Mouse (Mus musculus): ENCODE measurements around the gene Lmtk3. TPM values are rescaled to one million over a fixed set of nuclear protein-coding genes. Genes with fewer than 3 reads are reported as not detected.

Gene Lmtk3
- polyA plus RNA-seq, 1 experiment from 2014 or later, result 1.1 TPM

DNA sequence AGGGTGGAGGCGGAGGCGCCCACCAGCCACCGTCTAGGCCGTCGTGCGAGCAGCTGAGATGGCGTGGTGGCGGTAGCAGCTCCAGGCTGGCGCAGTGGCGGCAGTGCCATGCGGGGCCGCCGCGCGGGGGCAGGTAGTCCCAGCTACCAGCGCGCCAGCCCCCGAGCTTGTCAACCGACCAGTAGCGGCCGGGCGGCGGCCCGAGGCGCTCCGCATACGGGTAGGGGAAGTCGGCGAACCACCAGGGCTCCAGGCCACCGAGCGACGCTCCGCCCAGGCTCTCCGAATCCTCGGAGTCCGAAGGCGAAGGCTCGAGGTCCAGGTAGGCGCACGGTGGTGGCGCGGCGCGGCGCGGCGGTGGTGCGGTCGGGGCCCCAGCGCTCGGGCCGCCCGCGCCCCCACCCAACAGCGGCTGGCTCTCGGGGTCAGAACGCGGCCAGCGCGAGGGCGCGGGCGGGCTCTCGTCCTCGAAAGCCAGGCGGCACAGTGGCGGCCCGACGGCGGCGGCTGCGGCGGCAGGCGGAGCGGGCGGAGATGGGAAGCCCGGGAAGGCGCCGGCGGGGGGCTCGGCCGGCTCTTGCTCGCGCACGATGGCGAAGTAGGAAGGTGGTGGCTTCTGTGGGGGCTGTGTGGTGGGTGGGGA is 49.7 kb downstream of the Lmtk3 start:
- no peak for ATAC-seq (ENCODE audit: insufficient number of reproducible peaks, insufficient read depth, low FRiP score, low read depth)
- Histone ChIP-seq H3K4me1 (ENCODE audit: control insufficient read depth in 2 of 2, insufficient read depth in 2 of 2, low read length in 2 of 2) (peaks cover 3 to 20% of the 10 kb centered on the region in 2 experiments; a peak in 3 of 4 replicates), H3K4me2 (ENCODE audit: low read length) (peak overlapping the region; percentile 66), H3K27me3 (ENCODE audit: control insufficient read depth, insufficient read depth, low read length) (peaks cover 51% of the 10 kb centered on the region), H3K9me3 (ENCODE audit: control insufficient read depth, low read length) (0 out of 2 replicates have a peak, but pooled peaks cover 3% of the 10 kb centered on the region), H3K9ac (ENCODE audit: low read length) (peak overlapping the region; percentile 41; the same call in 1 of the 2 replicates), H3K27ac (replicated peaks in 1 of 2; ENCODE audit: control insufficient read depth in 1 of 2, insufficient read depth in 1 of 2, low read depth in 2 of 2, low read length in 2 of 2) (no peak overlapping the region), H3K36me3 (ENCODE audit: control insufficient read depth, insufficient read depth, low read length) (peaks cover 13% of the 10 kb centered on the region), H3K4me3 (ENCODE audit: control insufficient read depth in 1 of 2, insufficient read depth in 1 of 2, low read depth in 1 of 2, low read length in 2 of 2) (peak overlapping the region; percentile 45)
- WGBS, result under 1% methylated on average over 74 of the region's 86 CpGs

DNA sequence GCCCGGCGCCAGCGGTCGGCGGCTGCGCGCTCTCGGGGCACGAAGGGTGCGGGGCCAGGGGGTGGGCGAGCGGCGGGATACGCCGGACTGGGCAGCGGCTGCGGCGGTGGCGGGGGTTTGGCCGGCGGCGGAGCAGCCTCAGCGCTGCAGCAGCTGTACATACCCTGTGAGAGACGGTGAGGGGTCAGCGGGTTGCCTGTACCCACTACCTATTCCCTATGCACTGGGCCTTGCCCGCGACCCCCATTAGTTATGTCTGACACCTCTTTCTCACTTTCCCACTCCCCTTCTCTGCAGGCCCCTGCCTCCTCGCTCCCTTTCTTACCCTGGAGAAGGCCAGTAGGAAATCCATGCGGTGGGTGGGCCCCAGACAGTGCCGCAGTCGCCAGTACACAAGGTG is 50.4 kb downstream of the Lmtk3 start:
- H3K27me3 ChIP-seq (ENCODE audit: control insufficient read depth, insufficient read depth, low read length), result peaks cover 51% of the 10 kb centered on the region
- H3K4me2 ChIP-seq (ENCODE audit: low read length), result peak overlapping the region; percentile 66
- WGBS, result 1% methylated on average over 27 of the region's 31 CpGs
- H3K36me3 ChIP-seq (ENCODE audit: control insufficient read depth, insufficient read depth, low read length), result peaks cover 7% of the 10 kb centered on the region
- H3K27ac ChIP-seq (replicated peaks in 1 of 2; ENCODE audit: control insufficient read depth in 1 of 2, insufficient read depth in 1 of 2, low read depth in 2 of 2, low read length in 2 of 2), result no peak overlapping the region
- peaks cover 3 to 20% of the 10 kb centered on the region in 2 experiments; a peak in 3 of 4 replicates for H3K4me1 ChIP-seq (ENCODE audit: control insufficient read depth in 2 of 2, insufficient read depth in 2 of 2, low read length in 2 of 2)
- H3K9me3 ChIP-seq (ENCODE audit: control insufficient read depth, low read length), result 0 out of 2 replicates have a peak, but pooled peaks cover 3% of the 10 kb centered on the region
- no peak for ATAC-seq (ENCODE audit: insufficient number of reproducible peaks, insufficient read depth, low FRiP score, low read depth)
- peak overlapping the region; percentile 45 for H3K4me3 ChIP-seq (ENCODE audit: control insufficient read depth in 1 of 2, insufficient read depth in 1 of 2, low read depth in 1 of 2, low read length in 2 of 2)
- H3K9ac ChIP-seq (ENCODE audit: low read length), result peak overlapping the region; percentile 41; the same call in 1 of the 2 replicates

- Histone ChIP-seq H3K36me3 (ENCODE audit: control insufficient read depth, insufficient read depth, low read length) (no peaks in the 10 kb centered on the region), H3K4me1 (ENCODE audit: control insufficient read depth in 2 of 2, insufficient read depth in 2 of 2, low read length in 2 of 2) (no peaks in the 10 kb centered on the region), H3K4me2 (ENCODE audit: low read length) (no peak overlapping the region), H3K27ac (replicated peaks in 1 of 2; ENCODE audit: control insufficient read depth in 1 of 2, insufficient read depth in 1 of 2, low read depth in 2 of 2, low read length in 2 of 2) (no peak overlapping the region), H3K9ac (ENCODE audit: low read length) (no peak overlapping the region), H3K9me3 (ENCODE audit: control insufficient read depth, low read length) (no peaks in the 10 kb centered on the region), H3K27me3 (ENCODE audit: control insufficient read depth, insufficient read depth, low read length) (peaks cover 17% of the 10 kb centered on the region), H3K4me3 (ENCODE audit: control insufficient read depth in 1 of 2, insufficient read depth in 1 of 2, low read depth in 1 of 2, low read length in 2 of 2) (no peak overlapping the region)
- no peak for ATAC-seq (ENCODE audit: insufficient number of reproducible peaks, insufficient read depth, low FRiP score, low read depth)
- 79% methylated on average over 10 of the region's 10 CpGs for WGBS
Measured at GRCm38 (mm10) chr7:45842950-45843744, 59.6 kb downstream of the Lmtk3 start.

DNA sequence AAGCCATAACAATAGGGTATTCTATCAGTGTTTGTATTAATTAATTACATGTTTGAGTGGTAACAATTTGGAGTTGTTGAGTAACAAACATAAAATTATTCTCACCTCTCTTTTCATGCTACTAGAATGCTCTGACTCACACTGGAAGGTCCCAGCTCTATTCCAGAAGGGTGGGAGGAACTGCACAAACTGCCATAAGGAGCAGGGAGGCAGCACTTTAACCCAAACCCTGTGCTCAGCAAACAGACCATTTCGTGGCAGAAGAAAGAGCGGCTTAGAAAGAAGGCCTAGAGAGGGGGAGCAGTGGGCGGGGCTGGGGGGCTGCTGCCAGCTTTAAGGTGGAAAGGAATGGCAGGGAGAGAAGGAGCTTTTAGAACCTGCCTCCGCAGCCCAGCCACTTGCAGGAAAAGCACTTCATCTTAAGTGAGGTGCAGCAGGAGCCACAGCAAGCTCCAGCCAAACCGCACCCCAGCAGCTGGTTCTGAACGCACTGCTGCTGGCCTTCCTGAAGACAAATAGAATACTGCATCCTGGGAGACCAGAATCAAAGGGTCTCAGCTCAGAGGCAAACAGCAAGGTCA is 65.0 kb downstream of the Lmtk3 start:
- Histone ChIP-seq H3K9ac (ENCODE audit: low read length) (no peak overlapping the region), H3K27ac (replicated peaks in 1 of 2; ENCODE audit: control insufficient read depth in 1 of 2, insufficient read depth in 1 of 2, low read depth in 2 of 2, low read length in 2 of 2) (no peak overlapping the region), H3K4me1 (ENCODE audit: control insufficient read depth in 2 of 2, insufficient read depth in 2 of 2, low read length in 2 of 2) (no peaks in the 10 kb centered on the region), H3K36me3 (ENCODE audit: control insufficient read depth, insufficient read depth, low read length) (no peaks in the 10 kb centered on the region), H3K27me3 (ENCODE audit: control insufficient read depth, insufficient read depth, low read length) (peaks cover 18% of the 10 kb centered on the region), H3K9me3 (ENCODE audit: control insufficient read depth, low read length) (no peaks in the 10 kb centered on the region), H3K4me2 (ENCODE audit: low read length) (no peak overlapping the region), H3K4me3 (ENCODE audit: control insufficient read depth in 1 of 2, insufficient read depth in 1 of 2, low read depth in 1 of 2, low read length in 2 of 2) (no peak overlapping the region)
- WGBS, result 23% methylated on average over 6 of the region's 6 CpGs
- ATAC-seq (ENCODE audit: insufficient number of reproducible peaks, insufficient read depth, low FRiP score, low read depth), result no peak

DNA sequence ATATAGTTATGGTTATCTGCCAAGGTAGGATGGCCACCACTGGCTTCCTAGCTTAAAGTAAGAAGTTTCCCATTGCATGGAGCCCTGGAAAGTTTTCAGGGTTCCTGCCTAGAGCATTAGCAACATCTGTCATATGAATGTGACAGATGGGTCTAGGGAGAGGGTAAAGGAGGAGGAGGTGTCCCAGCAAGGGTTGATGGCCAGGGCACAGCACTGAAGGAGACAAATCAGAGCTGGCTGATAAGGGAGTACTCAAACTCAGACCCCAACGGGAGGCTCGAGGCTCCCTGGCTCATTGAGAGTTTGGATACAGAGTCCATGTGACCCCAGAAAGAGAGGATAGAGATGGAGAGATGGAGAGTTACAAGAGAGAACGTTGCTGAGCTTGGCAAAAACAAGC is 67.1 kb downstream of the Lmtk3 start:
- WGBS, result 43% methylated on average over 3 of the region's 3 CpGs

GRCm38 (mm10) chr7:45853089-45853488 is 69.6 kb downstream of the Lmtk3 start:
- no peak overlapping the region for H3K4me2 ChIP-seq (ENCODE audit: low read length)
- no peak overlapping the region for H3K9ac ChIP-seq (ENCODE audit: low read length)
- H3K27ac ChIP-seq (replicated peaks in 1 of 2; ENCODE audit: control insufficient read depth in 1 of 2, insufficient read depth in 1 of 2, low read depth in 2 of 2, low read length in 2 of 2), result no peak overlapping the region
- H3K9me3 ChIP-seq (ENCODE audit: control insufficient read depth, low read length), result no peaks in the 10 kb centered on the region
- ATAC-seq (ENCODE audit: insufficient number of reproducible peaks, insufficient read depth, low FRiP score, low read depth), result no peak
- WGBS, result 78% methylated on average over 12 of the region's 12 CpGs
- peaks cover 0 to 9% of the 10 kb centered on the region in 2 experiments; a peak in 3 of 4 replicates for H3K4me1 ChIP-seq (ENCODE audit: control insufficient read depth in 2 of 2, insufficient read depth in 2 of 2, low read length in 2 of 2)
- H3K36me3 ChIP-seq (ENCODE audit: control insufficient read depth, insufficient read depth, low read length), result no peaks in the 10 kb centered on the region
- H3K4me3 ChIP-seq (ENCODE audit: control insufficient read depth in 1 of 2, insufficient read depth in 1 of 2, low read depth in 1 of 2, low read length in 2 of 2), result no peak overlapping the region
- H3K27me3 ChIP-seq (ENCODE audit: control insufficient read depth, insufficient read depth, low read length), result peaks cover 26% of the 10 kb centered on the region

More for the DNA sequence above, 67.1 kb downstream of the Lmtk3 start:
- no peak for ATAC-seq (ENCODE audit: insufficient number of reproducible peaks, insufficient read depth, low FRiP score, low read depth)
- H3K27me3 ChIP-seq (ENCODE audit: control insufficient read depth, insufficient read depth, low read length), result peaks cover 14% of the 10 kb centered on the region
- H3K4me2 ChIP-seq (ENCODE audit: low read length), result no peak overlapping the region
- H3K9me3 ChIP-seq (ENCODE audit: control insufficient read depth, low read length), result no peaks in the 10 kb centered on the region
- H3K9ac ChIP-seq (ENCODE audit: low read length), result no peak overlapping the region
- no peaks in the 10 kb centered on the region for H3K36me3 ChIP-seq (ENCODE audit: control insufficient read depth, insufficient read depth, low read length)
- no peak overlapping the region for H3K4me3 ChIP-seq (ENCODE audit: control insufficient read depth in 1 of 2, insufficient read depth in 1 of 2, low read depth in 1 of 2, low read length in 2 of 2)
- no peak overlapping the region for H3K27ac ChIP-seq (replicated peaks in 1 of 2; ENCODE audit: control insufficient read depth in 1 of 2, insufficient read depth in 1 of 2, low read depth in 2 of 2, low read length in 2 of 2)
- no peaks in the 10 kb centered on the region for H3K4me1 ChIP-seq (ENCODE audit: control insufficient read depth in 2 of 2, insufficient read depth in 2 of 2, low read length in 2 of 2)

All from heart, embryonic 14.5 days (tissue).